Mouse (Mus musculus) liver, postnatal 0 days (tissue): ENCODE measurements at regions not wholly inside any gene's neighbourhood (a gene's known extent, or its start where the extent isn't known, plus 50 kb on each side); places are given as distances from the start of the nearest gene placed in this dataset.

Source experiments
- CTCF ChIP-seq: sonication (generic); IDR thresholded peaks from 2 replicates; pipeline ENCODE4 v1.5.1; 2016; ENCODE audit warnings: antibody characterized with exemption, low read depth
- EP300 ChIP-seq: IDR thresholded peaks from 2 replicates; pipeline ENCODE4 v1.6.1; 2016; ENCODE audit warnings: antibody characterized with exemption, low read depth, mild to moderate bottlenecking

DNA sequence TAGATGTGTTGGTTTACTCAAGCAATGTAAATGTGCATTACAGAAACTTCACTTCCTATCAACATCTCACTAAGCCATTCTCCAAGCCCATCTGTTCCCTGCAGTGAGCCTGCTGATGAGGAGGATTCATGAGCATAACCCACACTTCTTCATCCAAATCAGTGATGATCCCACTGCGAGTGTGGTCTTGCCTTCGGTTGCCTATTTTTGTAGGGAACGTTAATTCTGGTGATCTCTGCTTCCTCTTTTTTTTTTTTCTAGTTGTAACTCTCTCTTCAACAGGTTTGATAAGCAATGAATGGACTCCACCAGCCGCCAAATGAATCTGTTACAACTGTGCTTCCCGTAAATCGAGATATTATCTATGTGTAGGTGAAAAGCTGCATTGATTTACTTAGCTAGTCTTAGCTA, 509.9 kb downstream of the Pdha2 start:
- TF ChIP-seq CTCF (no peak), EP300 (no peak)
